ENCODE assay signal across 18 mouse cellular contexts in the genomic region with DNA sequence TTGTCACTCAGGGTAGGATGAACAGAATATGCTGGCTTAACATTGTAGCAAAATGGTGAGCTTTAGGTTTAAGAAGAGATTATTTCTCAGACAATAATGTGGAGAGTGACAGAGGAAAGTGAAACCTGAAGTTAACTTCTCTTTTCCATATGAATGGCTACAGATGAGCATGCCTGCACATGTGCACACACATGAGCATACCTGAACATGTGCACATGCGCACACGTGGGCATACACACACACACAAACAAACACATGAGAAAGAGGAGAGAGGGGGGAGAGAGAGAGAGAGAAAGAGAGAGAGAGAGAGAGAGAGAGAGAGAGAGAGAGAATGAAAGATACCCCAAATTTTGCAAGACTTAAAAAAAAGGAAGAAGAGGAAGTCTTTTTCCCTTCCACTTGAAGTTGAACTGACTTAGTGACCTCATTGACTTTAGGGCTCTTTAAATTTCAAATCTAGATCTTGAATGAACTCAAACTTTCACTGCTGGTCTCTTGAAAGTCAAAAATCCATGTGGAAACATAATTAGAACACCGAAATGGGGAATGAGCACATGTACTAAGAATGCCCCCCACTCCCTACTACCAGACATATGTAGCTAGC.
"Had no signal": no experiment of that assay in that cellular context is flagged by ENCODE, and none has a peak within 500 bp of the region (broad histone marks: within the 10 kb centered on the region; RNA-seq: fewer than 3 reads in every experiment).

No protein-coding gene starts in this region.

- H3K27me3 ChIP-seq: limb, embryonic 15.5 days; liver, embryonic 12.5 days; midbrain, embryonic 13.5 days; neural tube, embryonic 15.5 days had no signal

- H3K36me3 ChIP-seq: limb, embryonic 15.5 days; liver, embryonic 12.5 days; midbrain, embryonic 13.5 days; neural tube, embryonic 15.5 days had no signal

- DNase-seq: kidney, adult 11 months; kidney, adult 9 months; kidney, postnatal 4 days; lung, embryonic 14.5 days; lung, postnatal 10 days; lung, postnatal 4 days; right cerebral cortex, postnatal 4 days; spleen, adult 18-20 months; thymus, postnatal 4 days had no signal

- H3K4me3 ChIP-seq: layer of hippocampus, adult 2 months; left cerebral cortex, adult 2 months; limb, embryonic 15.5 days; liver, embryonic 12.5 days; midbrain, embryonic 13.5 days; myocyte; neural tube, embryonic 15.5 days had no signal

- ATAC-seq: midbrain, embryonic 13.5 days had no signal

- H3K27ac ChIP-seq: kidney, postnatal 0 days; layer of hippocampus, adult 2 months; left cerebral cortex, adult 2 months; limb, embryonic 15.5 days; liver, embryonic 12.5 days; midbrain, embryonic 13.5 days; neural tube, embryonic 15.5 days; stomach, postnatal 0 days had no signal

- H3K4me1 ChIP-seq: midbrain, embryonic 13.5 days had no signal
